Mouse (Mus musculus): ENCODE data around the gene Isoc2b.
A peak's percentile ranks its signal among the peaks of the same experiment; 100 is the strongest.
"Not testable (repeated sequence)": the region's sequence is repeated elsewhere in the genome, so short reads cannot be mapped to it uniquely, and the experiment has no call there.

Gene Isoc2b

GRCm38 (mm10) chr7:4870133-4870532 is at the start of gene Isoc2b:
Gene Isoc2b, minus strand, starts transcription at chr7:4870258.
- no peak for DNase-seq (ENCODE audit: low spot score)

DNA sequence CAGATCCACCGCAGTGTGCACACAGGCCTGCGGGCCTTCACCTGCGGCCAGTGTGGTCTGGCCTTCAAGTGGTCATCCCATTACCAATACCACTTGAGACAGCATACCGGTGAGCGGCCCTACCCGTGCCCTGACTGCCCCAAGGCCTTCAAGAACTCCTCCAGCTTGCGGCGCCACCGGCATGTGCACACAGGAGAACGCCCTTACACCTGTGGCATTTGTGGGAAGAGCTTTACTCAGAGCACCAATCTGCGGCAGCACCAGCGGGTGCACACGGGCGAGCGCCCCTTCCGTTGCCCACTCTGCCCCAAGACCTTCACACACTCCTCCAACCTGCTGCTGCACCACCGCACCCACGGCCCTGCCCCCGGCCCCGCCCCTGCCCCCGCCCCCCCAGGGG is 49.0 kb upstream of the Isoc2b start:
- DNase-seq (ENCODE audit: low spot score) = no peak

GRCm38 (mm10) chr7:4918681-4919080 is 48.6 kb upstream of the Isoc2b start:
- DNase-seq (ENCODE audit: low spot score) = no peak

DNA sequence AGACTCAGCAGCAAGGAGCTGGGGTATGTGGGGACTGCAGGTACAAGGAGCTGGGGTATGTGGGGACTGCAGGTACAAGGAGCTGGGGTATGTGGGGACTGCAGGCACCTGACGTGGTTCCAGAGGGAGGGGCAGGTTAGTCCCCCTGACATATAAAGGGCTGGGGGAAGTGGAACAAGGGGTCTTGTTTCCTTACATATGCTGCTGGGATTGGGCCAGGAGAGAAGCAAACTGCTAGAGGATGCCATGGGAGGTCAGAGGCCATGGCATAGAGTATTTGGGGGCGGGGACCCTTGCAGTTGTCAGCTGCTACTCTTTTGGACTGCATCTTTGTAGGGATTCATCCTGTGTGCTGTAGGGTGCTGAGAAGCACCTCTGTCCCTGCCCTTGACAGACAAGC is 47.4 kb upstream of the Isoc2b start:
- no peak for DNase-seq (ENCODE audit: low spot score)

GRCm38 (mm10) chr7:4915669-4916416 is 45.8 kb upstream of the Isoc2b start:
- DNase-seq (ENCODE audit: low spot score) = no peak

DNA sequence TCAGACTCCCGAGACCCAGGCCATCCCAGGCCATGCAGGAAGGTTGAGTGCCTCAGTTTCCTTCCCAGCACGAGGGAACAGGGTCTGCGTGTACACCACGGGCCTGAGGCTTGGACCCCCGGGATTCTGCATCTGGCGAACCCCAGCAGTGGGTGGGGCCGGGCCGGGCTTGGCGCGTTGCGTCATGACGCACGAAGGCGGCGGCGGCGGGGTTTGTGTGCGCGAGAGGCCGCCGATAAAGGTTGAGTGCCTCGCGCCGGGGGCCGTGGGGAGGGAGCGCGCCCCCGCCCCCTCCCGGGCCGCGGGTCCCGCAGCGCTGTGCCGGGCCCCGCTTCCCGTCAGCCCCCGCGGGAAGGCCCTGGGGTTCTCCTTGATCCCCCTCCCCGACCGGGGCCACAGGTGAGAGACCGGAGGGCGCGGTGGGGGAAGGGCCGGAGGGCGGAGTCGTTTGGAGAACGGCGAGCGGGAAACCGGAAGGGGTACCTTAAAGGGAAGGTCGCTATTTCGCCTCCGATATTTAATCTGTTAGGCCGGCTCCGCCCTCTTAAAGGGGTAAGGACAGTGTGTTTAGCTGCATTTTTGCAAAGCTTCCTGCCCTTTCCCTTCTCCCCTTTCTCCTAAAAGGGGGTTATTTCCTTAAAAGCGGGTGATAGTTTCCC is 45.1 kb upstream of the Isoc2b start, which contains the start of gene Zfp628:
Gene Zfp628, plus strand, starts transcription at position 211 of the 659 bp plus-strand sequence.
- peak; percentile 87 for DNase-seq (ENCODE audit: low spot score)

- DNase-seq (ENCODE audit: low spot score) = no peak
Observed at GRCm38 (mm10) chr7:4912248-4912647, 42.2 kb upstream of the Isoc2b start.

- peak; percentile 31 for DNase-seq (ENCODE audit: low spot score)
Observed at GRCm38 (mm10) chr7:4911561-4911960, 41.5 kb upstream of the Isoc2b start.

DNA sequence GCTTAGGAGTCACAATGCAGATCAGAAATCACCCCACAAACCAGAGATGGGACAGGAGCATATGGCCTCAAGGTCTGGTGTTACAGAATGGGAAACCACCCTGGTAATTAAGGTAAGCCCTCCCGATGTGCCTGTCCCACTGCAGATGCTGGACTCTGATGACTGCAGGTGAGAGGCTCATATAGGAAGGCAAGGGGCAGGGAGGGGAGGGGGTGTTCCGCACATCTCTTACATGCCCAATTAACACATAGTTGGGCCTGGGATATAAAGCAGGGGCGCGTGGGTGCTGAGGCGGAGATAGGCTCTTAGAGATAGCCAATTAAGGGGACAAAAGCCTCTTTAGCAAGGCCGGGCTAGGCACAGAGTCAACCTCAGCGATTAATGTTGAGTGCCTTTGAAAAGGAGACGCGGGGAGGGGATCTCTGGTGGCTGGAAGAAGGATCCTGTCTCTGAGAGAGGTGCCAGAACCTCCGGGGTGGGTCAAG is 36.5 kb upstream of the Isoc2b start, which contains the start of gene Gm36210:
Gene Gm36210, minus strand, starts transcription at position 51 of the 485 bp plus-strand sequence.
- no peak for DNase-seq (ENCODE audit: low spot score)

- DNase-seq (ENCODE audit: low spot score) = no peak
Observed at GRCm38 (mm10) chr7:4902404-4902803, 32.3 kb upstream of the Isoc2b start.

DNA sequence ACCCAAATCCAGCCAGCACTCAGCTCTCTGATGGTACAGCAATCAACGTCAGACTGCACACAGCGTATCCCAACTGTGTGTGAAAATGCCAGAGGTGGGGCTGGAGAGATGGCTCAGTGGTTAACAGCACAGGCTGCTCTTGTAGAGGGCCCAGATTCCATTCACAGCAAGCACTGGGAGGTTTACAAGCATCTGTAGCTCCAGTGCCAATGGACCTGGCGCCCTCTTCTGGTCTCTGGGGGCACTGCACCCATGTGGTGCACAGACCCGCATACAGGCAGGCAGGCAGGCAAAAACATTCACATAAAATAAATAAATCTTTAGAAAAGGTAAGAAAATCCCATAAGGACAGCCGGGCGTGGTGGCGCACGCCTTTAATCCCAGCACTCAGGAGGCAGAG is 31.1 kb upstream of the Isoc2b start:
- DNase-seq (ENCODE audit: low spot score) = peak; percentile 59

DNA sequence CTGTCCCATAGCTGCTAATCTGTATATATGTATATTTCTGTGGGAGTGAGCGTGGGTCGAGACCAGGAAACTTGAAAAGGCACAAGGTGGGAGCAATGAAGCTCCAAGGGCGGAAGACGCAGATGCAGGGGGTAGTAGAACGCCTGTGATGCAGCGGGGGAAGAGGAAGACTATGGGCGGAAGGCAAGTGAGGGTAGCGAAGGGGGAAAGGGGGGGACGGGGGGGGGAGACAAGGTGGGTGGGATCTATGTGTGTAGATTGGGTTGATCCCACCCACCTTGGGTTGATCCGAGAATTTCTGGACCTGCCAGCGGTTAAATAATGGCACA is 30.4 kb upstream of the Isoc2b start:
- no peak for DNase-seq (ENCODE audit: low spot score)

DNA sequence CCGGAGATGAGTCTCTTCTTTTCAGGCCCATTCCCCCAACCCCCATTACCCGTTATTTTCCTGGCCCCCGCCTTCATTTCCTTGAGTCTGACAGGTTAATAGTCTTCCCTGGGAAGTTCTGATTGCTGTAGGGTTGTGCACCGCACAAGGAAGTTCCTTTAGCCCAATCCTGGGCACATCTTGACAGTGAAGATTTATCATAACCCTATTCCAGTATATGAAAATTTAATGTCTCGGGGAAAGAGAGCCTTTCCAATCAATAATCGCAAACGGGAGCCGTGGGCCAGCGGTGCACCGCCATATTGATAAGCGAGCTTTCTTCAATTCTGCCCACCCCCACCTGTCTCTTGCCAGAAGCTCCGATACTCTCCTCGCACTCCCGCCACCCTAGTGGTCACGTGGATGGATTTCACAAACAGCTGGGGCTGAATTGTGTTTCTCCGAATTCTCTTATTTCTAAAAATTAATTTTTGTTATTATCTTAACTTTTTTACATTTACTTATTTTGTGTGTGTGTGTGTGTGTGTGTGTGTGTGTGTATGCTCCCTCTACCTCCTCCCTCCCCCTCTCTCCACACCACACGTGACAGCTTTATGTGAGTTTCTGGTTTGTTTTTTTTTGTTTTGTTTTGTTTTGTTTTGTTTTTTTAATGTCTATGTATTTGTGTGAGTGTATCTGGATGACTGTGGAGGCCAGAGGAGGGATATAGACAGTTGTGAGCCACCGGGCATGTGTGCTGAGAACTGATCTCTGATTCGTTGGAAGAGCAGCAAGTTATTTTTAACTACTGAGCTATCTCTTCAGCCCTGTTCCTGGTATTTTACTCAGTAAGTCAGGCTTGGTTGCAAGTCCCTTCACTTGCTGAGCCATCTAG is 29.8 kb upstream of the Isoc2b start:
- DNase-seq (ENCODE audit: low spot score) = no peak

DNA sequence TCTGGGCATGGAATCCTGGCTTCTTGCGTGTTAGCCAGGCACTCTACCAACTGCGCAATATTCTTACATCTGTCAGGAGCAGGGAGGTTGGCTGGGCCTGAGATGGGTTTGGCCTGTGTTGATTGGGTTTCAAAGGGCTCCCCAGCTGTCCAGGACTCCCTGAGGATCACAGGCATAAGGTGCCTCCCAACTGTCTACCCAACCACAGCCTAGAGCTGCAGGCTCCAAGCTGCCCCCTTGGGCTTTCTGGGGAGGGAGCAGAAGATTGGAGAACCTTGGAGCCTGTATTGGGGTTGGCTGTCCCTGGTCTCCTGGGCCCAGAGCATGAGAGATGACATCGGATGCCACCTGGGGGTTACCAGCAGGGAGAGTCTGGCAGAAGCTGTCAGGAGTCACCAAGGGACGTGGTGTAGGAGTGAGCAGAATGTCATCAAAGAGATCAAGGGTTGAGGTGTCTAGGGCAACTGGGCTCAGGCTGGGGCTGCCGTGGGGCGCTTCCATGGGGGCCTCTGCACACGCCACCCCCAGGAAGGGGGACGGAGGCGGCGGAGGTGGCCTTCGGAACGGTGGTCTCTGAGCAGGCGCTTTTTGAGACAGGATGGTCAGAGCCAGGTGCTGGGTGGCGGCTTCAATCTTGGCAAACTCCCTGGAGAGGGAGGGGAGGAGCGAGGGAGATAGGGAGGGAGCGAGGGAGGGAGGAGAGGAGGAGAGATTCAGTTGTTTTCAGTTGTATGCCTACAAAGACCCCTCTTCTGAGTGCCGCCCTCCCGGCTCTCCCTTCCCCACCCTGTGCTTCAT is 29.0 kb upstream of the Isoc2b start:
- no peak for DNase-seq (ENCODE audit: low spot score)

DNA sequence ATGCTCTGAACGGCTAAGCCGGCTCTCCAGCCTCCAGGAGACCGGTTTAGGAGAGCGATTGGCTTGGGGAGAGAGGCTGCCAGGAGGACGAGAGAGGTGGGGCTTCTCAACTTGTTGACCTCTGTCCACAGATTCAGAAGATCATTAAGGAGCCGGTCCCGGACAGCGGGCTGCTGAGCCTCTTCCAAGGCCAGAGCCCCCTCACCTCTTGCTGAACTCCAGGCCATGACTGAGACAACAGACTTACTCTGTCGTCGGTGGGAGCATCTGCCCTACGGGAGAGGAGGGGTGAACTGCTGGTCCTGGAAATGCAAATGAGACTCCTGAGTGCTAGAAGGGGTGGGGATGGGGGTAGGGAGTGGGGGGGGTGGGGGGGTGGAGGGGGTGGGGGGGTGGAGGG is 25.1 kb upstream of the Isoc2b start:
- no peak for DNase-seq (ENCODE audit: low spot score)

DNA sequence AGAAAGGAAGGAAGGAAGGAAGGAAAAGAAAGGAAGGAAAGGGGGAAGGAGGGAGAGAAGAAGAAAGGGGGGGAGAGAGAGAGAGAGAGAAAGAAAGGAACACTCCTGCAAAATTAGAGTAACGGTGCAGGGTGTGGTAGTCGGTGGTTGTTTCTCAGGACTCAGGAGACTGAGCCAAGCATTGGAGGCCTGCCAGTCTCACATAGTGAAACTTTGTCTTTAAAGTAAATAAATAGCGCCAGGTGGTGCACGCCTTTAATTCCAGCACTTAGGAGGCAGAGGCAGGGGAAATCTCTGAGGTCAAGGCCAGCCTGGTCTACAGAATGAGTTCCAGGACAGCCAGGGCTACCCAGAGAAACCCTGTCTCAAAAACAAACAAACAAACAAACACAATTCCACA is 16.6 kb upstream of the Isoc2b start:
- DNase-seq (ENCODE audit: low spot score) = no peak

GRCm38 (mm10) chr7:4879036-4879435 is 9.0 kb upstream of the Isoc2b start:
- DNase-seq (ENCODE audit: low spot score) = not testable (repeated sequence)

DNA sequence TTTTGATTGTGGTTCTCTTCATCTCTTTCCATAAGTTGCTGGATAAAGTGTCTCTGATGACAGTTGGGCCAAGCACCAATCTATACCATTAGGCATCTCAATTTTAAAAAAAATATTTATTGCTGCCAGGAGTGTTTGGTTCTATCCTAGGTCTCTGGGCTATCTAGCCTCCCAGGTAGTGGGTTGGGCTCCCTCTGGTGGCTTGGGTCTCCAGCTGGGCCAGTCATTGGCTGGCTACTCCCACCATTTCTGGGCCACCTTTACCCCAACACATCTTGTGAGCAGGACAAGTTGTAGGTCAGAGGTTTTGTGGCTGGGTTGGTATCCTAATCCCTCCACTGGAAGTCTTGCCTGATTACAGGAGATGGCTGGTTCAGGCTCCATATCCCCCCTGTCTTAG is 8.1 kb upstream of the Isoc2b start:
- peak; percentile 22 for DNase-seq (ENCODE audit: low spot score)

DNA sequence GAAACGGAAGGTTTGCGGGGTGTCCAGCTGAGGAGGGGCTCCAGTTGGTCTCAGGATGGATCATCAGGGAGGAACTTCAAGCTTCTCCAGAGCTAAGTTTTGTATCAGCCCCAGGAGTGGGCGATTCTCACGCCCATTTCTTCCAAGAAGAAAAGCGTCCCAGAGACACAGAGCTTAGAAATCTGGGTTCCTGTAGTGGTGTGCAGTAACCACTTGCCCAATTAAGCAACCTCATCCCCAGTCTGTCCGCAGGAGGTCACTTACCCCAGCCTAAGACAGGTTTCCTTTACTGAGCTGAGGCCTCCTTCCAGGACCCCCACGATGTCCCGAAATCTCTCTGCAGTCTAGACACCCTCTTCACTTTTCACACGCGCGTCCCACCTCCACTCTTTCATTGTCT is 7.2 kb upstream of the Isoc2b start:
- DNase-seq (ENCODE audit: low spot score) = no peak

DNA sequence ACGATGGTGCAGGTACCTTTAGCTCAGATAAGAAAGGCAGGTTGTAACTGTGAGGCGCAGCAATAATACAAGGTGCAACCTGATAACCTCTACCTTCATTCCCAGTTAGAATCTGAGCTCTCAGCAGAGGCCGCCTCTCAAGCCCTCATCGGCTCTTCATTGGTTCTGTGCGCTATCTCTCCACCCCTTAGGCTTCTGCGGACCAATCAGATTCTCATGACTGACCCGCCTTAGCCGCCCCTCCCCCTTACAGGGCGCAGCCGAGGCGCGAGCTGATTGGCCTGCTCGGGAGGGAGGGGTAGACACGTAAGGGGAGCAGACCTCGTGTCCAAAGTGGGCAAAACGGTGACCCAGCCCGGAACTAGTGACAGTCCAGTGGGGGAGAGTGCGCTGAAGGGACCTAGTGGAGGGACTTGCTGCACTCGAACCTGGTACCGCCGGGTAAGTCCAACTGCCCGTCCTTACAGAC is 6.7 kb upstream of the Isoc2b start, which contains the start of gene Isoc2a:
Gene Isoc2a, plus strand, starts transcription at position 401 of the 469 bp plus-strand sequence.
- DNase-seq (ENCODE audit: low spot score) = peak; percentile 86

- DNase-seq (ENCODE audit: low spot score) = no peak
Observed at GRCm38 (mm10) chr7:4866631-4867180, 3.4 kb downstream of the Isoc2b start.

All from T-cell, adult 2 months (primary cell).